Mouse (Mus musculus): ENCODE data around the gene Aggf1.
"Not testable (repeated sequence)": the region's sequence is repeated elsewhere in the genome, so short reads cannot be mapped to it uniquely, and the experiment has no call there.

Aggf1 gene

GRCm38 (mm10) chr13:95374701-95375553, at the start of gene Aggf1:
Gene Aggf1, minus strand, starts transcription at chr13:95375352.
- peak; percentile 85 for DNase-seq (ENCODE audit: low read depth, low spot score)

GRCm38 (mm10) chr13:95424932-95425331, 49.8 kb upstream of the Aggf1 start:
- no peak for DNase-seq (ENCODE audit: low read depth, low spot score)

- DNase-seq (ENCODE audit: low read depth, low spot score), result no peak
These were observed 44.1 kb upstream of the Aggf1 start for GRCm38 (mm10) chr13:95419204-95419749.

- no peak for DNase-seq (ENCODE audit: low read depth, low spot score)
These were observed 43.5 kb upstream of the Aggf1 start for GRCm38 (mm10) chr13:95418575-95419203.

- DNase-seq (ENCODE audit: low read depth, low spot score), result no peak
These were observed 37.1 kb upstream of the Aggf1 start for GRCm38 (mm10) chr13:95412257-95412656.

- DNase-seq (ENCODE audit: low read depth, low spot score), result no peak
These were observed 18.1 kb upstream of the Aggf1 start for GRCm38 (mm10) chr13:95393242-95393641.

- peak; percentile 45 for DNase-seq (ENCODE audit: low read depth, low spot score)
These were observed 15.0 kb upstream of the Aggf1 start for GRCm38 (mm10) chr13:95389866-95390865.

- DNase-seq (ENCODE audit: low read depth, low spot score), result no peak
These were observed 13.1 kb upstream of the Aggf1 start for GRCm38 (mm10) chr13:95388226-95388625.

- no peak for DNase-seq (ENCODE audit: low read depth, low spot score)
These were observed 7.3 kb upstream of the Aggf1 start for GRCm38 (mm10) chr13:95382418-95382817.

GRCm38 (mm10) chr13:95378696-95379095, 3.5 kb upstream of the Aggf1 start:
- DNase-seq (ENCODE audit: low read depth, low spot score), result no peak

GRCm38 (mm10) chr13:95376689-95377289, 1.6 kb upstream of the Aggf1 start:
- DNase-seq (ENCODE audit: low read depth, low spot score), result not testable (repeated sequence)

- DNase-seq (ENCODE audit: low read depth, low spot score), result no peak
These were observed 382 bp upstream of the Aggf1 start for GRCm38 (mm10) chr13:95375554-95375914.

GRCm38 (mm10) chr13:95366356-95366755, 8.8 kb downstream of the Aggf1 start:
- no peak for DNase-seq (ENCODE audit: low read depth, low spot score)

- no peak for DNase-seq (ENCODE audit: low read depth, low spot score)
These were observed 11.7 kb downstream of the Aggf1 start for GRCm38 (mm10) chr13:95363440-95363839.

GRCm38 (mm10) chr13:95358223-95358622, 16.9 kb downstream of the Aggf1 start:
- no peak for DNase-seq (ENCODE audit: low read depth, low spot score)

- no peak for DNase-seq (ENCODE audit: low read depth, low spot score)
These were observed 26.7 kb downstream of the Aggf1 start for GRCm38 (mm10) chr13:95348476-95348875.

- DNase-seq (ENCODE audit: low read depth, low spot score), result peak; percentile 38
These were observed 28.0 kb downstream of the Aggf1 start for GRCm38 (mm10) chr13:95347018-95347696.

- DNase-seq (ENCODE audit: low read depth, low spot score), result no peak
These were observed 29.3 kb downstream of the Aggf1 start for GRCm38 (mm10) chr13:95345869-95346268.

GRCm38 (mm10) chr13:95343470-95343869, 31.7 kb downstream of the Aggf1 start:
- DNase-seq (ENCODE audit: low read depth, low spot score), result no peak

GRCm38 (mm10) chr13:95336122-95336677, 39.0 kb downstream of the Aggf1 start:
- no peak for DNase-seq (ENCODE audit: low read depth, low spot score)
